Mouse (Mus musculus): ENCODE measurements around the gene Ppm1n. TPM values are rescaled to one million over a fixed set of nuclear protein-coding genes. Genes with fewer than 3 reads are reported as not detected.

Ppm1n gene
- polyA plus RNA-seq, 1 experiment = 0.05 TPM

DNA sequence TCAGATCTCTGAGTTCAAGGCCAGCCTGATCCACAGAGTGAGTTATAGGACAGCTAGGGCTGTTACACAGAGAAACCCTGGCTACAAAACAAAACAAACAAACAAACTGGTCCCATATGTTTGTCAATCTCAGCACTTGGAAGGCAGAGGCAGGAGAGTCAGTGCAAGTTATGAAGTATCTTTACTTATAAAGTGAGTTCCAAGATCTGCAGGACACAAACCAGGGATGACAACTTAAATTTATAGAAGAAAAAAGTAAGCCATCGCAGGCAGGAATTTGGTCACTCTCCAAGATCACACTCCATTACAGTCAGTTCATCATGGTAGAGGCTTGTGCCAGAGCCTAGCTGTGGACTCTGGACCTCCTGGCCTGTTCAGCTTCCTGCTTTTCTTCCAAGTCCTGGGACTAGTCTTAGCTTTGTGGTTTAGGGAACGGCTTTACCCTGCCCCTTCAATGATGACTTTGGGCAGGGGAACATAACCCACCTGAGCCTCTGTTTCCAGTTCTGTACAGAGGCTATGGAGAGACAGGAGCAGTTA is 49.8 kb downstream of the Ppm1n start:
- Histone ChIP-seq H3K79me3 (ENCODE audit: low read depth) (peaks cover 44% of the 10 kb centered on the region), H3K4me3 (ENCODE audit: insufficient read depth, poor library complexity, severe bottlenecking) (no peak overlapping the region), H3K36me3 (ENCODE audit: control insufficient read depth, insufficient read depth) (no peaks in the 10 kb centered on the region), H3K79me2 (ENCODE audit: control insufficient read depth, insufficient read depth) (peaks cover 64% of the 10 kb centered on the region), H3K27me3 (ENCODE audit: control insufficient read depth, insufficient read depth, insufficient read length) (no peaks in the 10 kb centered on the region), H3ac (ENCODE audit: control insufficient read depth, insufficient read length, low read depth) (no peak overlapping the region)
- no peak for TF ChIP-seq MYOD1 (IDR thresholded peaks at IDR 0.05; ENCODE audit: control insufficient read depth, insufficient read length, low read depth)
- no peak for TF ChIP-seq MAX (IDR thresholded peaks at IDR 0.05)
- TF ChIP-seq CTCF (IDR thresholded peaks at IDR 0.05; ENCODE audit: control insufficient read depth, insufficient read depth, insufficient read length) = no peak
- no peak for TF ChIP-seq USF1 (IDR thresholded peaks at IDR 0.05; ENCODE audit: low read depth)
- TF ChIP-seq CEBPB (IDR thresholded peaks at IDR 0.05; ENCODE audit: low read depth) = no peak
- no peak for TF ChIP-seq MYOG (IDR thresholded peaks at IDR 0.05; ENCODE audit: control insufficient read depth, extremely low read depth, insufficient read length)
- no peak for TF ChIP-seq FOSL1 (IDR thresholded peaks at IDR 0.05; ENCODE audit: insufficient read depth, low read length, poor library complexity, severe bottlenecking)

DNA sequence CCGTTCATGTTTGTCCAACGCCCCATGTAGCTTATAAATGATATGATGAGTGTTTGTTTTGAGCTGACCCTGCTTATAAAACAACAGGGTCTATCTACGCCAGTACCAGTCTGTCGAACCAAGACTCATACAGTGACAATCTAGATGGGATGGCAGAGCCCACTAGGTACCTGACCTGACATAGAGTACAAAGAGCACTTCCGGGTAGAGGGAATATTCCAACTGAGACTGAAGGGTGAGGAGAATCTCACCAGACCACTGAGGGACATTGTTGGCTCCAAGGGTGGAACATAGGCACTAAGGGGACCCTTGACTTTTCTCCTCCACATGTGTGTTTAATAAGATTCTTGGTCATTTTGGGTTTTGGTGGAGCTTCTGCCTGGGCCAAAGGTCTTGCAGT is 50.5 kb downstream of the Ppm1n start:
- no peaks in the 10 kb centered on the region for H3K27me3 ChIP-seq (ENCODE audit: control insufficient read depth, insufficient read depth, insufficient read length)
- H3K79me3 ChIP-seq (ENCODE audit: low read depth) = peaks cover 42% of the 10 kb centered on the region
- peak overlapping the region; percentile 44 for H3K4me3 ChIP-seq (ENCODE audit: insufficient read depth, poor library complexity, severe bottlenecking)
- H3ac ChIP-seq (ENCODE audit: control insufficient read depth, insufficient read length, low read depth) = peak overlapping the region; percentile 85
- peaks cover 57% of the 10 kb centered on the region for H3K79me2 ChIP-seq (ENCODE audit: control insufficient read depth, insufficient read depth)
- TF ChIP-seq FOSL1 (IDR thresholded peaks at IDR 0.05; ENCODE audit: insufficient read depth, low read length, poor library complexity, severe bottlenecking) (no peak), MYOD1 (IDR thresholded peaks at IDR 0.05; ENCODE audit: control insufficient read depth, insufficient read length, low read depth) (no peak), MAX (IDR thresholded peaks at IDR 0.05) (no peak), MYOG (IDR thresholded peaks at IDR 0.05; ENCODE audit: control insufficient read depth, extremely low read depth, insufficient read length) (no peak), CTCF (IDR thresholded peaks at IDR 0.05; ENCODE audit: control insufficient read depth, insufficient read depth, insufficient read length) (no peak), USF1 (IDR thresholded peaks at IDR 0.05; ENCODE audit: low read depth) (no peak), CEBPB (IDR thresholded peaks at IDR 0.05; ENCODE audit: low read depth) (no peak)
- no peaks in the 10 kb centered on the region for H3K36me3 ChIP-seq (ENCODE audit: control insufficient read depth, insufficient read depth)

DNA sequence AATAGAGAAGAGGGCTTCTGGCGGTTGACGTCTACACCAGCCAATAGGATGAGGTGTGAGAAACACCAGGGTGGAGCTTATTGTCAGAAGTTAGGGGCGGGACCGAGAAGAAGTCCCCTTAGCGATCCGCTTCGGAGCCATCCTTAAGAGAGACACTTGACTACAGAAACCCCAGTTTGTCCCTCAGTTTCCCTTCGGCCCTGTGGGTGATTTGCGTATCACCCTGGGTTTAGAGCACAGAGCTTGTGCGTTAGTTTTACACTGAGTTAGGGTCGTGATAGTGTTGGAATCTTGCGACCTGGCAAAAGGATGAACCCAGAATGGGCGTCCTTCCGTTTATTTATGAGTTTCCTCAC is 51.1 kb downstream of the Ppm1n start:
- Histone ChIP-seq H3K36me3 (ENCODE audit: control insufficient read depth, insufficient read depth) (no peaks in the 10 kb centered on the region), H3K79me3 (ENCODE audit: low read depth) (peaks cover 38% of the 10 kb centered on the region), H3K79me2 (ENCODE audit: control insufficient read depth, insufficient read depth) (peaks cover 51% of the 10 kb centered on the region), H3K27me3 (ENCODE audit: control insufficient read depth, insufficient read depth, insufficient read length) (no peaks in the 10 kb centered on the region), H3K4me3 (ENCODE audit: insufficient read depth, poor library complexity, severe bottlenecking) (peak overlapping the region; percentile 44), H3ac (ENCODE audit: control insufficient read depth, insufficient read length, low read depth) (peak overlapping the region; percentile 85)
- TF ChIP-seq CTCF (IDR thresholded peaks at IDR 0.05; ENCODE audit: control insufficient read depth, insufficient read depth, insufficient read length) (no peak), CEBPB (IDR thresholded peaks at IDR 0.05; ENCODE audit: low read depth) (no peak), USF1 (IDR thresholded peaks at IDR 0.05; ENCODE audit: low read depth) (no peak), MYOD1 (IDR thresholded peaks at IDR 0.05; ENCODE audit: control insufficient read depth, insufficient read length, low read depth) (no peak), MYOG (IDR thresholded peaks at IDR 0.05; ENCODE audit: control insufficient read depth, extremely low read depth, insufficient read length) (no peak), FOSL1 (IDR thresholded peaks at IDR 0.05; ENCODE audit: insufficient read depth, low read length, poor library complexity, severe bottlenecking) (no peak), MAX (IDR thresholded peaks at IDR 0.05) (no peak)

DNA sequence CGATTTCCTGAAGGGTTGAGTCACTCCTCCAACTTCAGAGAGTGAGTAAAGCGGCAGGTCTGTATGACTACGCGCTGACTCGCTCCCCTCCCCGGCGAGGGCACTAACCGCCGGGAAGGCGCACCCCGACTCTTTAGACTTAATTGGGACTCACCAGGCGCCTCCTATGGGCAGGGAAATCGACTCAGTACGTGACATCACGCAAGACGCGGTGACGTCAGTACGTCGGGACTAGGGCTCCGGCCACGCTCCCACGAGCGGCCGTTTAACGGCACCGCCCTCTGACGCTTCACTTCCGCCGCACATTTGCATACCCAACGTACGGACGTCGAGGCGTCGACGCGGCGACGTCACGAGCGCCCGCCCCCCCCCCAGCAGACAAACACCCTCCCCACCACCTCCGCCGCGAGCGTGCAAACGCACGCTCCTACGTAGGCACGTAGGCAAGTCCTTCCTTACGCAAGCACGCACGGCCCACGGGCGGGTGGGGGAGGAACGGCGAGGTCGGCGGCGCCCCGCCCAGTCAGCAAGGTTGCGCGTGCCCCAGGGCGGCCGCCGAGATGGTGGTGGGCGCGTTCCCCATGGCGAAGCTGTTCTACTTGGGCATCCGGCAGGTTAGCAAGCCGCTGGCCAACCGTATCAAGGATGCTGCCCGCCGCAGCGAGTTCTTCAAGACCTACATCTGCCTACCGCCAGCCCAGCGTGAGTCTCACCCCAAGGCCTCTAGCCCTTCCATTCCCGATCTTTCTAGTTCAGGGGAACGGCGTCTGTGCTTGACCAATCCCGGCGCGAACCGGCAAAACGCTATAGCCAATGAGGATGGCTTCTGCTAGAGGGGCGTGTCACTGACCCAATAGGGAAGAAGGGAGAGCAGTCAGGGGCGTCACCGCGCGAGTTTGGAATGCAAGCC is 51.7 kb downstream of the Ppm1n start, which contains the start of gene Opa3:
TSS of gene Opa3 (plus strand) at position 452 of the 910 bp plus-strand sequence.
- peak; percentile 26 for TF ChIP-seq FOSL1 (IDR thresholded peaks at IDR 0.05; ENCODE audit: insufficient read depth, low read length, poor library complexity, severe bottlenecking)
- no peak for TF ChIP-seq MYOG (IDR thresholded peaks at IDR 0.05; ENCODE audit: control insufficient read depth, extremely low read depth, insufficient read length)
- no peak for TF ChIP-seq MYOD1 (IDR thresholded peaks at IDR 0.05; ENCODE audit: control insufficient read depth, insufficient read length, low read depth)
- no peak for TF ChIP-seq CEBPB (IDR thresholded peaks at IDR 0.05; ENCODE audit: low read depth)
- peak; percentile 10 for TF ChIP-seq CTCF (IDR thresholded peaks at IDR 0.05; ENCODE audit: control insufficient read depth, insufficient read depth, insufficient read length)
- TF ChIP-seq USF1 (IDR thresholded peaks at IDR 0.05; ENCODE audit: low read depth) = no peak
- TF ChIP-seq MAX (IDR thresholded peaks at IDR 0.05) = peak; percentile 59
- Histone ChIP-seq H3ac (ENCODE audit: control insufficient read depth, insufficient read length, low read depth) (peak within 1 kb of the TSS; percentile 87), H3K36me3 (ENCODE audit: control insufficient read depth, insufficient read depth) (no peaks in the 10 kb centered on the region), H3K27me3 (ENCODE audit: control insufficient read depth, insufficient read depth, insufficient read length) (no peaks in the 10 kb centered on the region), H3K79me3 (ENCODE audit: low read depth) (peaks cover 33% of the 10 kb centered on the region), H3K79me2 (ENCODE audit: control insufficient read depth, insufficient read depth) (peaks cover 44% of the 10 kb centered on the region), H3K4me3 (ENCODE audit: insufficient read depth, poor library complexity, severe bottlenecking) (peak within 1 kb of the TSS; percentile 44)

DNA sequence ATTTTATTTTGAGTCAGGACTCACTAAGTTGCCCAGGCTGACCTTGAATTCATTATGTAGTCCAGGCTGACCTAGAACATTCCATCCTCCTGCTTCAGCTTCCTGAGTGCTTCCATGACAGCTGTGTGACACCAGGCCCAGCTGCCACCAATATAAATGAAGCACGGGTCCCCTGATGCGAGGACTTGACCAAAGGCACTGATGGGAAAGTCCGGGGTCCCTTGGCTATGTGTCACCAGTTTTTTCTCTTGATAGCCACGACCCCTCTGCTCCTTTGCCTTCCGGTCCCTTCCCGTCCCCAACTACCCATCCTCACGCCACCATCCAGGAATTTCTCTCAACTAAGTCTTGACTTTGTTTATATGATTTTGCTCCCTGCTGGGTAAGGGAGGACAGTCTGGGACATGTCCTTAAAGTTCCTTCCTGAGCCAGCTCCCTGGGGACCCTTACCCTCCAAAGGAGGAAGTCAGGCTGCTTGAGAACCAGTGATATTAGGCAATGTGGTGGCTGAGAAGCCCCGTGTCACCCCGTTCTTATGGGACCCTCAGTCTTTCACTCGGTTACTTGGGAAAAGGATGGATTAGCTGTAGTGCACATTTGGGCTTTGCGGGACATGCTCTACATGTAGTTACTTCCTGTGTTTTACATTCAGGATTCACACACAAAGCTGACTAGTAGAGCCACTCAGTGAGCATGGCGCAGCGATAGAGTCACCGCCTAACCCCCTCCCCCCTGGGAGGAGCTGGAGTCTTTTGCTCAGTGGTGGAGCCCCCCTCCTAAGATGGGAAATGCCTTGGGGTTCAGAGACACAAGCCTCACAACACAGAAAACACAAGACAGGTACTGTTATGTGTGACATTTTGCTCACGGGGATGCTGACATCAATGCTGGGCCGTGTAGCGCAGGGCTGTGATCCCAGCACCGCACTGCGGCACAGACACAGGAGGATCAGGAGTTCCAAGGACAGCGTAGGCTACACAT is 52.8 kb downstream of the Ppm1n start:
- peak overlapping the region; percentile 36 for H3K4me3 ChIP-seq (ENCODE audit: insufficient read depth, poor library complexity, severe bottlenecking)
- H3K79me2 ChIP-seq (ENCODE audit: control insufficient read depth, insufficient read depth) = peaks cover 34% of the 10 kb centered on the region
- H3ac ChIP-seq (ENCODE audit: control insufficient read depth, insufficient read length, low read depth) = peak overlapping the region; percentile 56
- H3K27me3 ChIP-seq (ENCODE audit: control insufficient read depth, insufficient read depth, insufficient read length) = no peaks in the 10 kb centered on the region
- H3K36me3 ChIP-seq (ENCODE audit: control insufficient read depth, insufficient read depth) = no peaks in the 10 kb centered on the region
- H3K79me3 ChIP-seq (ENCODE audit: low read depth) = peaks cover 26% of the 10 kb centered on the region
- TF ChIP-seq MYOD1 (IDR thresholded peaks at IDR 0.05; ENCODE audit: control insufficient read depth, insufficient read length, low read depth) (no peak), FOSL1 (IDR thresholded peaks at IDR 0.05; ENCODE audit: insufficient read depth, low read length, poor library complexity, severe bottlenecking) (no peak), MYOG (IDR thresholded peaks at IDR 0.05; ENCODE audit: control insufficient read depth, extremely low read depth, insufficient read length) (no peak), MAX (IDR thresholded peaks at IDR 0.05) (no peak), USF1 (IDR thresholded peaks at IDR 0.05; ENCODE audit: low read depth) (no peak), CEBPB (IDR thresholded peaks at IDR 0.05; ENCODE audit: low read depth) (no peak), CTCF (IDR thresholded peaks at IDR 0.05; ENCODE audit: control insufficient read depth, insufficient read depth, insufficient read length) (no peak)

Data from C2C12 (cell line).